Mouse (Mus musculus) E14TG2a.4 (cell line): ENCODE measurements around the gene Ush2a.

Experiments
- H3K27me3 ChIP-seq: 2 replicates; pipeline ENCODE4 v1.6.1; 2014; ENCODE audit warnings: low read length, control low read depth; ENCODE audit not compliant: insufficient read depth
- H3K36me3 ChIP-seq: 2 replicates; pipeline ENCODE4 v1.6.1; 2014; ENCODE audit warnings: low read length, control low read depth; ENCODE audit not compliant: insufficient read depth
- H3K4me1 ChIP-seq: replicated peaks from 2 replicates; pipeline ENCODE4 v1.6.1; 2014; ENCODE audit warnings: low read depth, low read length, control low read depth
- H3K4me3 ChIP-seq: replicated peaks from 2 replicates; pipeline ENCODE4 v1.5.1; 2014; ENCODE audit warnings: mild to moderate bottlenecking, low read length
- H3K9me3 ChIP-seq: 2 replicates; pipeline ENCODE4 v1.6.1; 2014; ENCODE audit warnings: low read length, control low read depth
- CTCF ChIP-seq: conservative IDR thresholded peaks from 2 replicates; pipeline ENCODE4 v1.5.1; 2014; ENCODE audit warnings: low read length
- NANOG ChIP-seq: IDR thresholded peaks from 2 replicates; pipeline ENCODE4 v1.6.1; 2014; ENCODE audit warnings: borderline replicate concordance, low read length, mixed read lengths
- POU5F1 ChIP-seq: IDR thresholded peaks from 2 replicates; pipeline ENCODE4 v1.6.1; 2014; ENCODE audit warnings: low read length, borderline replicate concordance

Gene Ush2a

DNA sequence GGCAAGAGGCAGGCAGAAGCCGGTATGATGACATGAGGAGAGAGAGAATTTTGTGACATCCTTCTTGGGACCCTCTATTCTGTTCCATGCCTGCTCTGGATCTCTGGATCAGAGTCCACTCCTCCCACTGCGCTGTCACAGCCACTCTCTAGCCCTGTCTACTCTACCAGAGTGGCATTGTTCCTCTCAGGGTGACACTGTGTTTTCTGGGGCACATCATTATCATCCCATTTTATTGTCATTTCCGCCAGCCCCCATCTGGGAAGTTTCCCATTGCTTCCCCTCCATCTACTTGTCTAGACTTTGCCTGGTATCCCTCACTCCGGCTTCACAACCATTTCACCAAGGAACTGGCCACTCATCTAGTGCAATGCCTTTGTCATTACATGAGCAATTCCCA is 315.6 kb downstream of the Ush2a start:
- Histone ChIP-seq H3K36me3 (no peaks in the 10 kb centered on the region), H3K4me1 (peaks cover 9% of the 10 kb centered on the region), H3K4me3 (no peak overlapping the region), H3K27me3 (no peaks in the 10 kb centered on the region), H3K9me3 (no peaks in the 10 kb centered on the region)
- TF ChIP-seq CTCF, result no peak

DNA sequence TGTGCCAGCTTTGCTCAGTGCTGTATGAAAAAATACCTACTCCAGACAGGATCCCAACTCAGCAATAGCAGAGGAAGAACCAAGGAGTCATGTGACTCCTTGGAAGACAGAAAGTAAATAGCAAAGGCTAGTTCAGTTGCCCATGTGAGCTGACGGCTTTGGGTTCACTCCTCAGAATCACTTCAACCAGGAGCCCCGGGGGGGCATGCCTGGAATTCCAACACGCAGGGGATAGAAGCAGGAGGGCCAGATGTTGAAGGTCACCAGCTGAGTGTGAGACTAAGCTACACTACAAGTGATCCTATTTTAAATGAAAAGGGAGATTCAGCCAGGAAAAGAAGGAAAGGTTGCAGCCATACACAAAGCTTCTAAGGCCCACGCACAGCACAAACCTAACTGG is 319.3 kb downstream of the Ush2a start:
- no peak for TF ChIP-seq CTCF
- no peak for TF ChIP-seq POU5F1
- TF ChIP-seq NANOG, result no peak
- Histone ChIP-seq H3K9me3 (no peaks in the 10 kb centered on the region), H3K4me1 (peaks cover 9% of the 10 kb centered on the region), H3K36me3 (no peaks in the 10 kb centered on the region), H3K27me3 (no peaks in the 10 kb centered on the region), H3K4me3 (no peak overlapping the region)

DNA sequence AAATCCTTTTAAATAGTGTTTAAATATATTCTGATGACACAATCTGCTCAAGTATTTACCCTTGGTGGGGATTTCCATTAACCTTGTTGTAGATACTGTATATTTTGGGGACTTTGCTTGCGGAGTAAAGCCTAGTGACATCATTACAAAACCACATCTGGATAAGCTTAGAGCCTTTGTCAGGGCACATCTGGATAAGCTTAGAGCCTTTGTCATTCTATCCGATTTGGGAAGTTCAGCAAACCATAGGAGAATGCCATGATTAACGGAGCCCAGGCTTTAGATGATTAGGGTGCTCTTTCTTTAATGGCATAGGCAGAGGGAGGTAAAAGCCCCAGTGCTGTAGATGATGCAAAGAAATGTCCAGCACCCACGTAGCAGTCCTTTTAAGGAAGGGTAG is 333.4 kb downstream of the Ush2a start:
- H3K9me3 ChIP-seq, result peaks cover 4% of the 10 kb centered on the region
- H3K27me3 ChIP-seq, result no peaks in the 10 kb centered on the region
- H3K36me3 ChIP-seq, result no peaks in the 10 kb centered on the region
- H3K4me1 ChIP-seq, result no peaks in the 10 kb centered on the region
- H3K4me3 ChIP-seq, result no peak overlapping the region
- no peak for TF ChIP-seq POU5F1
- TF ChIP-seq CTCF, result no peak
- no peak for TF ChIP-seq NANOG

DNA sequence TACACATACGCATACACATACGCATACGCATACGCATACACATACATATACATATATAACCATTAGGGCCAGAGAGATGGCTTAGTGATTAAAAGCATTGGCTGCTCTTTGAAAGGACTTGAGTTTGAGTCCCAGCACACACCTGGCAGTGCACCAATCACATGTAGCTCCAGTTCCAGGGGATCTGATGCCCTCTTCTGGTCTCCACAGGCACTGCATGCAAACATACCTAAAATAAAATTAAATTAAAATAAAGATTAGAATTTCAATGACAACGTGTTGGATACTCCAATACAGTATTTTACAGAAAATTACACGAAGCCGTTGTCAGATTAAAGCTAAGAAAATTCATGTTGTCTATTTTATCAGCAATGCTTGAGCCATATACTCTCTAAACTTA is 336.2 kb downstream of the Ush2a start:
- H3K36me3 ChIP-seq, result no peaks in the 10 kb centered on the region
- TF ChIP-seq POU5F1 (no peak), CTCF (peak; percentile 37), NANOG (no peak)
- H3K4me3 ChIP-seq, result no peak overlapping the region
- no peaks in the 10 kb centered on the region for H3K4me1 ChIP-seq
- no peaks in the 10 kb centered on the region for H3K27me3 ChIP-seq
- peaks cover 4% of the 10 kb centered on the region for H3K9me3 ChIP-seq

DNA sequence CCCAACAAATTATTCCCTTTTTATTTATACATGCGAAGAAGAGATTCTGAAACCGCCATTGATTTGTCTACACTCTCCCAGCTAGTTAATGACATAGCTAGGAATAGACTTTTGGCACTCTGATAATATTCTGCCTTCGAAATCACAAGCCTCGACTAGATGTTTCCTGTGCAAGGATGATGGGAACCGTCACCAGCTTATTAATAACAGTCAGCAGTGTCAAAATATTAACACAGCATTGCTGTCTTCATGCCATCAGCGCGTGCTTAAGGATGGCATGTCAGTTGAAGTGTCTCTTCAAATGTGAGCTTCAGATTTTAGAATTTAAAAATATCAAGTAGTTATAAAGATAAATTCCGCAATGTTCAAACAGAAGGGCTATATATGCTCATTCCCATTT is 337.3 kb downstream of the Ush2a start:
- Histone ChIP-seq H3K4me3 (no peak overlapping the region), H3K9me3 (peaks cover 4% of the 10 kb centered on the region), H3K27me3 (no peaks in the 10 kb centered on the region), H3K36me3 (no peaks in the 10 kb centered on the region), H3K4me1 (no peaks in the 10 kb centered on the region)
- TF ChIP-seq POU5F1, result no peak
- no peak for TF ChIP-seq NANOG
- no peak for TF ChIP-seq CTCF

DNA sequence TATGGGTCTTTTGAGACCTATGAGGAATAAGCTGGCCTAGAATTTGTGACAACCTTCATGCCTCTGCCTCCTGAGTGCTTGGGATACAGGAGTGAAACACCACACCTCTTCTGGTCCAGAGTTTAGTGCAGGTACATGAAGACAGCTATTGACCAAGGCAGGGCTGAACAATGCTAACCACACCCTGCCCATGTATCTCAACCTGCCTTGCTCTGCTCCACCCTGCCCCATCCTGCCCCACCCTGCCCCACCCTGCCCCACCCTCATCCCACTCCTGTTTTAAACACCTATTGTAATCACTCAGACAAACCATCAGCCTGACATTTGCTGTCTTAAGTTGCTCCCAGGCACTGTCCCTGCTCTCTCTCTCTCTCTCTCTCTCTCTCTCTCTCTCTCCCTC is 344.6 kb downstream of the Ush2a start:
- TF ChIP-seq POU5F1 (no peak), CTCF (no peak), NANOG (no peak)
- Histone ChIP-seq H3K4me1 (peaks cover 3% of the 10 kb centered on the region; the same call in 1 of the 2 replicates), H3K27me3 (no peaks in the 10 kb centered on the region), H3K4me3 (no peak overlapping the region), H3K9me3 (no peaks in the 10 kb centered on the region), H3K36me3 (no peaks in the 10 kb centered on the region)

DNA sequence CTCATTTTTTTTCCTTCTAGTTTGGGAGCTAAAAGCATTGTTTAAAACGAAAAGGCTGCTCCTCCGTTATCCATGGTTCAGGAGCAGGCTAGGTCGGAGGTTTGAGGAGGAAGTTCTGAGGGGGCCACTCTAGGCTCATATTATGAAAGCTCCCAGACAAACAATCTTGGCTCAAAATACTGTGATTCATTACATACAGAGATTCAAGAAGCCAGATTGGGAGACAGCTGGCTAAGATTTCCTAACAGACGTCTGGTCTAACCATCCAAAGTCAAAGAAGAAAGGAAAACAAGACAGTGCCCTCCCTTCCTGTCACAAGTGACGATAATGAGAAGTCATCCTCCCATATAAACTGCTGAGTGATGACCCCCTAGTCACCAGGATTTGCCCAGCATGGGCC is 354.7 kb downstream of the Ush2a start:
- Histone ChIP-seq H3K9me3 (no peaks in the 10 kb centered on the region), H3K4me1 (no peaks in the 10 kb centered on the region), H3K4me3 (no peak overlapping the region), H3K27me3 (no peaks in the 10 kb centered on the region), H3K36me3 (no peaks in the 10 kb centered on the region)
- TF ChIP-seq CTCF (no peak), NANOG (no peak), POU5F1 (no peak)

DNA sequence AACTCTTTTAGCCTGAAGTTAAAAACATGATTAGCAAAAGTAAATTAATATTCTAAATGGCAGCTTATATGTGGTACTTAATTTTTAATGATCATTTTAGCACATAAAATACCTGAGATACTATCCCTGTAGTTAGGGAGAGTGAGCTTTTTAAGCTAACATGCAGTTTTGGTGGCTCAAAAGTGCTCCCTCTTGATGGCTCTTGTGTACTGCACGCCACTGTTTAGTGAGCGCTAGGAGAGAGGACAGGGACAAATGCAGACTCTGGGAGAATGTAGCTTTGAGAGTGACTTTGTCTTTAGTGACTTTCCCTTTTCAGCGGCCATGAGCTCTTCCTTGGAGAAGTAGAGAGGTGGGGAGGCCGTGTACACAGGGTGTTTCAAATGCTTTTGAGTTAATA is 371.9 kb downstream of the Ush2a start:
- no peak overlapping the region for H3K4me3 ChIP-seq
- TF ChIP-seq POU5F1 (no peak), CTCF (no peak), NANOG (no peak)
- H3K36me3 ChIP-seq, result no peaks in the 10 kb centered on the region
- no peaks in the 10 kb centered on the region for H3K27me3 ChIP-seq
- no peaks in the 10 kb centered on the region for H3K9me3 ChIP-seq
- no peaks in the 10 kb centered on the region for H3K4me1 ChIP-seq

DNA sequence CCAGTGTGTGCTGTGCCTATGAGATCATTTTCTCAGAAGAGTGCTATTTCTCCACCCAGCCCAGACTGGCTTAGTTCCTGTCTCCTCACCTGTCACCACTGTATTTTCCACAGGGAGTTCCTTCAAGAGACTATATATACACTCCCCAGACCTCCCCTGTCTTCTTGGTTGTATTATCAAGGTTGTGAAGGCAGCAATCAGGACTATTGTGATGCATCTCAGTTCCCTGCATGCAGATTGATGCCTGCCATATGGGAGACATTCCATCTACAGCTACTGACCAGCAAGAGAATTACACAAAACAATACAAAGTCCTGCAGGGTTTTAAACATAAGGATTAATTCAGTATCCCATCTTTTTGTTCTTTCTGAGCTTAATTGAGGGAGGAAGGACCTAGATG is 377.8 kb downstream of the Ush2a start:
- Histone ChIP-seq H3K36me3 (no peaks in the 10 kb centered on the region), H3K4me3 (no peak overlapping the region), H3K9me3 (no peaks in the 10 kb centered on the region), H3K27me3 (no peaks in the 10 kb centered on the region), H3K4me1 (peaks cover 13% of the 10 kb centered on the region)
- TF ChIP-seq NANOG (peak; percentile 92), POU5F1 (peak; percentile 49; the same call in 1 of the 2 replicates), CTCF (no peak)
